11 mouse cellular contexts compared by ENCODE assay signal in genomic region chr16:89632114-89632622, GRCm38 (mm10).
"Had no signal": no experiment of that assay in that cellular context is flagged by ENCODE, and none has a peak within 500 bp of the region (broad histone marks: within the 10 kb centered on the region; RNA-seq: fewer than 3 reads in every experiment).

No protein-coding gene starts in this region.

- H3K4me2 ChIP-seq: limb, embryonic 15.5 days; liver, embryonic 12.5 days; lung, embryonic 14.5 days; midbrain, embryonic 11.5 days; midbrain, embryonic 15.5 days; neural tube, embryonic 12.5 days had no signal

- H3K9ac ChIP-seq: limb, embryonic 15.5 days; liver, embryonic 12.5 days; lung, embryonic 14.5 days; midbrain, embryonic 15.5 days; neural tube, embryonic 12.5 days had no signal

- H3K27ac ChIP-seq: limb, embryonic 15.5 days; liver, embryonic 12.5 days; midbrain, embryonic 15.5 days; neural tube, embryonic 12.5 days had no signal

- H3K36me3 ChIP-seq: limb, embryonic 15.5 days; liver, embryonic 12.5 days; midbrain, embryonic 15.5 days; neural tube, embryonic 12.5 days had no signal

- DNase-seq: lung, postnatal 10 days; lung, postnatal 4 days; thymus, adult 18-20 months; thymus, postnatal 25 days had no signal

- H3K27me3 ChIP-seq: limb, embryonic 15.5 days; liver, embryonic 12.5 days; midbrain, embryonic 15.5 days; neural tube, embryonic 12.5 days had no signal

- ATAC-seq: intestine, embryonic 16.5 days; liver, embryonic 12.5 days; midbrain, embryonic 15.5 days had no signal

- H3K4me3 ChIP-seq: limb, embryonic 15.5 days; liver, embryonic 12.5 days; midbrain, embryonic 15.5 days; neural tube, embryonic 12.5 days had no signal

- H3K9me3 ChIP-seq: limb, embryonic 15.5 days; liver, embryonic 12.5 days; midbrain, embryonic 15.5 days; neural tube, embryonic 12.5 days had no signal

- H3K4me1 ChIP-seq: limb, embryonic 15.5 days; liver, embryonic 12.5 days; midbrain, embryonic 15.5 days; neural tube, embryonic 12.5 days had no signal
